Mouse (Mus musculus) kidney, postnatal 4 days (tissue): ENCODE data around the gene C1ql2.

Source experiments
- DNase-seq, 2 experiments: peaks; one replicate each; pipeline ENCODE4 v3.0.0; 2021; ENCODE audit warnings: mixed read lengths in 2 of 2

Gene C1ql2

GRCm38 (mm10) chr1:120389734-120390133 lies 49.4 kb downstream of the C1ql2 start:
- DNase-seq: no peak

GRCm38 (mm10) chr1:120390336-120390735 lies 50.0 kb downstream of the C1ql2 start:
- peak; percentile 89 to 91 for DNase-seq
